8 mouse cellular contexts compared by ENCODE assay signal in the genomic region with DNA sequence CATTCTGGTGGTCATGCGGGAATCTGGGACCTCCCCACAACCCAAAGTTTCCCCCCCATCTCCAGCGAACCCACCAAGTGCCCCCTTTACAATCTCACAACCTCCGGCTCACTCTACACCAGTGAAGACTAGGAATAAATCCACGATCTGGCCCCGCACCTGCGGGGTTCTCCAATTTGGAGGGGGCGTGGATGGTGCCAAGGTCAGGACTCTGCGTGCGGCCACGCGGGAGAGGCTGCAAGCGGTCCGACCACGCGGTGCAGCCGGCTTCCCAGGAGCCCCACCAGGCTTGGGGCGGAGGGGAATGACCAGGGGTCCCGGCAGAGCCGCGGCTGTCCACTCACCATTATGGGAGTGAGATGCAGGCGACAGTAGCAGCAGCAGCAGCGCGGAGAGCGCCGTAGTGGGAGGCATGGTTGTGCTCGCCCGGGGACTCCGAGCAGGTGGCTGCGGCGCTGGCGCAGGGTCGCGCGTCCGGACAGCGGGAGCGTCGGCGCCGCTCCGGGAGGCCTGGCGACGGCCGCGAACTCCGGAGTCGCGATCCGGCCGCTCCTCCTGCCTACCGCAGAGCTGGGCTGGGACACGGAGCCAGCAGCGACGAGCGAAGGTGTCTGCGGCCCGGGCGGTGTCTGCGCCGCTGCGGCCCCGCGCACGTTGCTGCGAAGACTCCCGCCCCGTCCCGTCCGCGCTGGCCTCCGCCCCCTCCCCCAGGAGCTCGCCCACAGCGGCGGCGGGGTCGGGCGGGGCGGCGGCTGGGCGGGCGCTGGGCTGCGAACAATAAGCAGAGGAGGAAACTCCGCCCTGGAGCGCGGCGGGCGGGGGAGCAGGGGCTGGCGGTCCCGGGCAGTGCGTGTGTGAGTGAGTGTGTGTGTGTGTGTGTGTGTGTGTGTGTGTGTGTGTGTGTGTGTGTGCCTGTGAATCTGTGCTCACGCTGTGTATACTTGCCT. TPM values are rescaled to one million over a fixed set of nuclear protein-coding genes. Genes with fewer than 3 reads are reported as not detected.
DNase-seq lines count a peak whose midpoint lies in the region; ATAC-seq lines count a peak whose summit lies in the region.

Gene Podxl, minus strand, starts transcription at position 747 of the 947 bp plus-strand sequence.

- H3K4me3 ChIP-seq in embryonic facial prominence, embryonic 15.5 days (replicated peaks), result peak within 1 kb of the TSS; percentile 62
- H3K4me3 ChIP-seq in heart, embryonic 15.5 days, result peak within 1 kb of the TSS; percentile 61
- peak within 1 kb of the TSS; percentile 70 for H3K4me3 ChIP-seq in liver, embryonic 15.5 days (replicated peaks)
- peak within 1 kb of the TSS; percentile 67 for H3K4me3 ChIP-seq in neural tube, embryonic 12.5 days
- peak within 1 kb of the TSS; percentile 62 for H3K4me3 ChIP-seq in stomach, embryonic 16.5 days (replicated peaks; ENCODE audit: low read length)

- peak; percentile 84 for ATAC-seq in embryonic facial prominence, embryonic 15.5 days (ENCODE audit: insufficient number of reproducible peaks, low FRiP score, low TSS enrichment, low read depth)
- peak; percentile 88 for ATAC-seq in heart, embryonic 15.5 days (replicated peaks; ENCODE audit: insufficient number of reproducible peaks, insufficient read depth, low FRiP score, low read depth)
- ATAC-seq in liver, embryonic 15.5 days (ENCODE audit: insufficient read depth), result peak; percentile 84
- peak; percentile 88 for ATAC-seq in neural tube, embryonic 12.5 days (ENCODE audit: low FRiP score, low read depth)
- peak; percentile 92 for ATAC-seq in stomach, embryonic 16.5 days (ENCODE audit: insufficient read depth, low FRiP score)

- peak within 1 kb of the TSS; percentile 37 for H3K9ac ChIP-seq in embryonic facial prominence, embryonic 15.5 days
- H3K9ac ChIP-seq in heart, embryonic 15.5 days, result peak within 1 kb of the TSS; percentile 77
- H3K9ac ChIP-seq in liver, embryonic 15.5 days, result peak within 1 kb of the TSS; percentile 59
- H3K9ac ChIP-seq in neural tube, embryonic 12.5 days, result peak within 1 kb of the TSS; percentile 77
- peak within 1 kb of the TSS; percentile 73 for H3K9ac ChIP-seq in stomach, embryonic 16.5 days (ENCODE audit: low read length)

- DNase-seq in 3134 (ENCODE audit: extremely low read depth, insufficient read length, low spot score), result peak; percentile 85
- DNase-seq in adrenal gland, postnatal 14 days, result peak; percentile 89
- peak; percentile 92 for DNase-seq in kidney, postnatal 10 days

- peaks cover 74% of the 10 kb centered on the region for H3K27me3 ChIP-seq in embryonic facial prominence, embryonic 15.5 days
- peaks cover 15% of the 10 kb centered on the region for H3K27me3 ChIP-seq in heart, embryonic 15.5 days
- H3K27me3 ChIP-seq in liver, embryonic 15.5 days, result peaks cover 57% of the 10 kb centered on the region
- H3K27me3 ChIP-seq in neural tube, embryonic 12.5 days (replicated peaks), result peaks cover 4% of the 10 kb centered on the region; the same call in 1 of the 2 replicates
- H3K27me3 ChIP-seq in stomach, embryonic 16.5 days (ENCODE audit: control insufficient read depth, insufficient read depth, low read length), result peaks cover 35% of the 10 kb centered on the region

- no peaks in the 10 kb centered on the region for H3K36me3 ChIP-seq in embryonic facial prominence, embryonic 15.5 days
- no peaks in the 10 kb centered on the region for H3K36me3 ChIP-seq in heart, embryonic 15.5 days
- no peaks in the 10 kb centered on the region for H3K36me3 ChIP-seq in liver, embryonic 15.5 days (replicated peaks)
- H3K36me3 ChIP-seq in neural tube, embryonic 12.5 days, result no peaks in the 10 kb centered on the region
- no peaks in the 10 kb centered on the region for H3K36me3 ChIP-seq in stomach, embryonic 16.5 days (ENCODE audit: control insufficient read depth, insufficient read depth, low read length)

- H3K4me2 ChIP-seq in embryonic facial prominence, embryonic 15.5 days (replicated peaks), result peak within 1 kb of the TSS; percentile 97
- H3K4me2 ChIP-seq in heart, embryonic 15.5 days, result peak within 1 kb of the TSS; percentile 87
- peak within 1 kb of the TSS; percentile 99 for H3K4me2 ChIP-seq in liver, embryonic 15.5 days
- H3K4me2 ChIP-seq in neural tube, embryonic 12.5 days (replicated peaks), result peak within 1 kb of the TSS; percentile 94
- H3K4me2 ChIP-seq in stomach, embryonic 16.5 days (ENCODE audit: low read depth, low read length), result peak within 1 kb of the TSS; percentile 91

- WGBS in embryonic facial prominence, embryonic 15.5 days, result under 1% methylated on average over 79 of the region's 91 CpGs
- WGBS in heart, embryonic 15.5 days, result under 1% methylated on average over 86 of the region's 91 CpGs
- WGBS in liver, embryonic 15.5 days (ENCODE audit: insufficient replicate concordance), result under 1% methylated on average over 89 of the region's 91 CpGs
- WGBS in neural tube, embryonic 12.5 days, result under 1% methylated on average over 87 of the region's 91 CpGs
- under 1% methylated on average over 73 of the region's 91 CpGs for WGBS in stomach, embryonic 16.5 days

- no peak within 1 kb of the TSS for H3K27ac ChIP-seq in embryonic facial prominence, embryonic 15.5 days (replicated peaks)
- H3K27ac ChIP-seq in heart, embryonic 15.5 days, result peak within 1 kb of the TSS; percentile 63
- H3K27ac ChIP-seq in liver, embryonic 15.5 days (replicated peaks), result 0 out of 2 replicates have a peak within 1 kb of the TSS, but pooled peaks have one; percentile 29
- no peak within 1 kb of the TSS for H3K27ac ChIP-seq in neural tube, embryonic 12.5 days
- no peak within 1 kb of the TSS for H3K27ac ChIP-seq in stomach, embryonic 16.5 days (ENCODE audit: low read length)

- peaks cover 31% of the 10 kb centered on the region for H3K4me1 ChIP-seq in embryonic facial prominence, embryonic 15.5 days
- peaks cover 28% of the 10 kb centered on the region for H3K4me1 ChIP-seq in heart, embryonic 15.5 days (replicated peaks)
- H3K4me1 ChIP-seq in liver, embryonic 15.5 days (replicated peaks), result peaks cover 55% of the 10 kb centered on the region
- H3K4me1 ChIP-seq in neural tube, embryonic 12.5 days, result peaks cover 33% of the 10 kb centered on the region
- peaks cover 11% of the 10 kb centered on the region; the same call in 1 of the 2 replicates for H3K4me1 ChIP-seq in stomach, embryonic 16.5 days (ENCODE audit: control insufficient read depth, insufficient read depth, low read length)

- no peaks in the 10 kb centered on the region for H3K9me3 ChIP-seq in embryonic facial prominence, embryonic 15.5 days (replicated peaks)
- no peaks in the 10 kb centered on the region for H3K9me3 ChIP-seq in heart, embryonic 15.5 days (replicated peaks)
- H3K9me3 ChIP-seq in liver, embryonic 15.5 days (replicated peaks), result no peaks in the 10 kb centered on the region
- H3K9me3 ChIP-seq in neural tube, embryonic 12.5 days, result no peaks in the 10 kb centered on the region
- no peaks in the 10 kb centered on the region for H3K9me3 ChIP-seq in stomach, embryonic 16.5 days (replicated peaks; ENCODE audit: control insufficient read depth, low read length)

RNA-seq across cellular contexts. Expression of gene Podxl, which starts in this region (rescaled TPM):
- 49.5 and 49.6 TPM in 2 replicates for total RNA-seq in adrenal gland, postnatal 14 days (2021)
- polyA plus RNA-seq in embryonic facial prominence, embryonic 15.5 days (2015; fragmentation: Nextera tagmentation; extraction: Ambion mirVana), result 8.4 and 8.5 TPM in 2 replicates
- 17.5 and 20.7 TPM in 2 replicates for polyA plus RNA-seq in heart, embryonic 15.5 days (2015; fragmentation: Nextera tagmentation; extraction: Ambion mirVana)
- polyA plus RNA-seq in liver, embryonic 15.5 days (2015; fragmentation: Nextera tagmentation; extraction: Ambion mirVana), result 5.1 and 5.8 TPM in 2 replicates
- 12.8 and 14.8 TPM in 2 replicates for polyA plus RNA-seq in neural tube, embryonic 12.5 days (2016; fragmentation: Nextera tagmentation; extraction: Ambion mirVana)
- polyA plus RNA-seq in stomach, embryonic 16.5 days (2015; fragmentation: Nextera tagmentation; extraction: Ambion mirVana), result 17.0 and 18.5 TPM in 2 replicates

Comparison
In these comparisons a context has a peak if more than half of its experiments do, and no peak if none do; other contexts are left out.
1. H3K27ac ChIP-seq: peak in heart, embryonic 15.5 days (single experiment) and liver, embryonic 15.5 days (single experiment); none in embryonic facial prominence, embryonic 15.5 days (single experiment), neural tube, embryonic 12.5 days (single experiment) and stomach, embryonic 16.5 days (single experiment).
2. Peak in every context shown above with its lines, with median percentiles within 50 percentile points of each other: DNase-seq, ATAC-seq, H3K4me2 ChIP-seq, H3K4me3 ChIP-seq and H3K9ac ChIP-seq.